Mouse (Mus musculus): ENCODE results near the gene AF366264.

- TF ChIP-seq CTCF (IDR thresholded peaks at IDR 0.05; ENCODE audit: borderline replicate concordance, insufficient read depth, low read depth, low read length): no peak
- no peak for TF ChIP-seq POLR2A (IDR thresholded peaks at IDR 0.05; ENCODE audit: borderline replicate concordance, insufficient read depth, low read length)
Observed at GRCm38 (mm10) chr8:13789606-13790005, 48.6 kb downstream of the AF366264 start.
